Mouse (Mus musculus): ENCODE data around the gene Sohlh1.
A peak's percentile ranks its signal among the peaks of the same experiment; 100 is the strongest.
"Not testable (repeated sequence)": the region's sequence is repeated elsewhere in the genome, so short reads cannot be mapped to it uniquely, and the experiment has no call there.

Sohlh1 gene

DNA sequence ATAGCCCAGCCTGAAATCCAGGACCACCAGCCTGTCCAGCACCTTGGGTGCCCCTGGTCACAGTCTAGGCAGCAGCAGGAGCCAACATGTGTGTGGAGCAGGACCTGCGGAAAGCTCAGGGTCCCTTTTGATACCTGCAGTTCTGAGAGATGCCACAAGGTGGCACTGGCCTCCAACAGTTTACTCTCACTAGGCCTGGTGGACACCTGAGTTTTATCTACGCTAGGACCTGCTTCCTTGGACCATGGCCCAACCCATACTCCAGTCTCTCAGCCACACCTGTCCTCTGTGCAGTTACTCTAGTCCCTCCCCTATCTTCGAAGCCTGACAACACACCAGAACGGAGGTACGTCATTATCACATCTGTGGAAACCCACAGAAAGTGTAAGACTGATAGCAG lies 10.8 kb downstream of the Sohlh1 start:
- peak; percentile 81 for DNase-seq

DNA sequence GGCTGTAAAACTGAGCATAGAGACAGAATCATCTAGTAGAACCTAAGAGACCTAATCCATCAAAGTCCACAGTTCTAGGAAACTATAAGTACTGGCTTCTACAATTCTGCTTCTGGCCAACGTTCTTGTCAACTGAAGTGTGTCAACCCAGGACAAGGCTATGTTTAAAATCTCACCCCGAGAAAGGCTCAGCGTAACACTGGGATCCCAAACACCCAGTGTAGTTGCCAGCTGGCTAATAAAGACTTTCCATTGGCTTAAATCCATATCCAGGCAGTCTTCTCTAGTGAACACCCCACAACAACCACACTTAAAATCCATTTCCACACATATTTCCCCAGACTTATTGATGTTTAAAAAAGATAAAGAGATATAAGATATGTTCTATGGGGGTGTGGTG lies 16.3 kb downstream of the Sohlh1 start:
- DNase-seq: no peak

DNA sequence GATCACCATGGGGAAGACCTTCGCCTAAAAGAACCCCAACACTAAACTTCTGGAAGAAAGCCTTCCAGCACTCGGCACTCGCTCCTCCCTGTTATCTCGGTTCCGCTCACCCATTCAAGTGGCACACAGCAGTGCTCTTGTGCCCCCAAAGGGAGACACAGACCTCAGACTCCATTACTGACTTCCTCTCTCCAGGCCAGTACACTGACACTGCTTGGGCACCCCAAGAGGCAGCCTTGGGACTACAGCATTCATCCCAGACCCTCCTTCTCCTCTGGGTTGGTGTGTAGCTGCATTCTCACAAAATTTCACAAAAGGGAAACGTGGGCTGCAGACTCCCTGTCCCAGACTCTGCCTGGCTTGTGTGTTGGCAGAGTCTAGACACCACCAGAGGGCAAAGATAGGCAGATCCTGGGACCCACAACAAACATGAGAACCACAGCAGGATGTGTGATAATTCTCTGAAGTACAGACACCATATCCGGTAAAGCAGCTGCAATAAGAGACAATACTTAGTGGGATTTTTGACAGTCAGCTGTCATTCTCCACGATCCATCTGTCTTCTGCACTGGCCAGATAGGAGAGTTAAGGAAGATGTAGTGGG lies 18.6 kb downstream of the Sohlh1 start:
- DNase-seq: peak; percentile 51

DNA sequence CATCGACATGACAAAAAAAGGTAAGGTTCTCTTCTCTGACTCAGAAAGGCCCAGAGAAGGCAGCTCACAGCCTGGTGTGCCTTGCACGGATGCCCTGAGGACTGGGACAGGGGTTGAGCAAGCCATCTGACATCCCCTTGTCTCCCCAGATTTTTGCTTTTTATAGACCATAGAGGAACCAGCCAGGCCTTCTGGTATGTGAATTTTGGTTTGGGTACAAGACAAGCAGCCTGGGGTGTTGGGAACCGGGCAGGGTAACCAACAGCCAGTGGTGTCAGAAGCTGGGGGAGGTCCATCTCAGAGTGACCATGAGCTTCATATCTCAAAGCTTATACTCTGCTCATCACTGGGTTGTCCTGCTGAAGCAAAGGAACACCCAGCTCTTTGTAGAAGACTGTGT lies 22.3 kb downstream of the Sohlh1 start:
- DNase-seq: no peak

DNA sequence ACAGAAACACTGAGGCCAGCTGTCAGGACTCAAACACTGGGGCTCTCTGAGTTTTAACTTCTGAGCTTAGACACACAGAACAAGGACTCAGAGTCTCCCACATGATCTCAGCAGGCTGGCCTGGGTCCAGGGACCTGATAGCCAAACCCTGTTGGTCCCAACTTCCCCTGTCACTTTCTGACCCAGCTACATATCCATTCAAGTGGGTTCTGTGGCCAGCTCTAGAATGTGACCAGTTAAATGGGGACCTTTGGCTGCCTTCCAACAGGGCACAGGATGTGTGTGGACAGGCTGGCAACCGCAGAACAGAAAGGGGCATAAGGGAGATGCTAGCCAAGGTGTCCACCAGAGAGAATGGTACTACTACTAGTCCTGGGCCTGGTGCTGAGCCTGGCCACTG lies 24.2 kb downstream of the Sohlh1 start, which contains the start of gene Lcn9:
Gene Lcn9, plus strand, starts transcription at position 348 of the 400 bp plus-strand sequence.
- peak; percentile 2 for DNase-seq

DNA sequence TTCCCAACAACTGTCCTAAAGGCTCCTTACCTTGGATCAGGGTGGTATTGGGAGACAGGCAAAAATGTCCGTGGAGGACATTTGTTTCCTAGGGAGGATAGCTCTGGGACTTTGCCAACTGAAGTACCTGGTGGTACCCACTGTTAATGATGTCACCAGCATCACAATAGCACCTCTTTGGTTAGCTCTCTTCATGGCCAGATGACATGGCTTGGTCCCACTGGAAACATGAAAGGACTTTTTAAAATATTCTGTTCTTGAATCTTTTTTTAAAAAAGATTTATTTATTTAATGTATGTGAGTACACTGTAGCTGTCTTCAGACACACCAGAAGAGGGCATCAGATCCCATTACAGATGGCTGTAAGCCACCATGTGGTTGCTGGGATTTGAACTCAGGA lies 31.3 kb downstream of the Sohlh1 start, which contains the start of gene Glt6d1:
Gene Glt6d1, minus strand, starts transcription at position 101 of the 400 bp plus-strand sequence.
- not testable (repeated sequence) for DNase-seq

DNA sequence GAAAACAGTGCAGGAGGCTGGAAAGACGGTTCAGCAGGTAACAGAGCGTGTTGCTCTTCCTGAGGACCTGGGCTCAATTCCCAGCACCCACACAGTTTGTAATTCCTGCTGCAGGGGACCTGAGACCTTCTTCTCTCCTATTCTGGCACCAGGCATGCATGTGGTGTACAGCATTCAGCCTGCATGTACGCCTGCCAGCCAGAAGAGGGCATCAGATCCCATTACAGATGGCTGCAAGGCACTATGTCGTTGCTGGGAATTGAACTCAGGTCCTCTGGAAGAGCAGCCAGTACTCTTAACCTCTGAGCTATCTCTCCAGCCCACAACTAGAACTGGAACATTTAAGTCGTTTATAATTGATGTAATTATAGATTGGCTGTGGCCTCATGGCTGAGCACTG lies 33.7 kb downstream of the Sohlh1 start:
- no peak for DNase-seq

DNA sequence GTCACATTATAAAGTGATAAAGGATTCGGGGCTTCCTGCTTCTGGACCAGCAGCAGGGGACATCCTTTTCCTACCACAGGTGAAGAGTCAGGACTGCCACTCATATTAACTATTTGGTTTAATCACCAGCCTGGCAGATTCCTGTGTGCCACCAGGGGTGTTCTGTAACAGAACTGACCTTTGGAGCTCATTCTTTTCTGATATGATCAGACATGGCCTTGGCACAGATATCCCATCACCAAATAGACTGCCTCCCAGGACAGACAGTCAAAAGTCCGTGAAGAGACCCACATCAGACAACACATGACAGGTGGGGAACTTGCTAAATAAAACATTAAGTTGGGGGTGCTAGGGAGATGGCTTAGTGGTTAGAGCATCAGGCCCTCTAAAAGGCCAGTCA lies 35.3 kb downstream of the Sohlh1 start:
- no peak for DNase-seq

DNA sequence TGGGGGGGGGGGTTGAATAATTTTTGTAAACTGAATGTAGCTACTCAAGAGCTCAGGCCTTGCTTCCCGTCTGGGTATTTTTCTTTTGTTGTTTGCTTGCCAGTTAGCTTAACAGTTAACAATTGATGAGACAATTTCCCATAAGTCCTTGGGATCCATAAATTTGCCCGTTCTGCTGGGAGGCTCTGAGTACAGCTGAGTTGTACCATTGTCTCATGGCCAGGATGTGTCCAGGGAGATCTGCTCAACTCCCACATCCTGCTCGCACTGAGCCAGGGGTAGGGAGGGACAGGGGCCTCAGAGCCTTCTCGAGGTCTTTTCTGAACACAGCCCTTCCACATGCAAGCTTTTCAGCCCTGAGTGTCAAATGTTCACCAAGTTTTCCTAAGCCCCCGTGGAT lies 49.0 kb downstream of the Sohlh1 start:
- no peak for DNase-seq

DNA sequence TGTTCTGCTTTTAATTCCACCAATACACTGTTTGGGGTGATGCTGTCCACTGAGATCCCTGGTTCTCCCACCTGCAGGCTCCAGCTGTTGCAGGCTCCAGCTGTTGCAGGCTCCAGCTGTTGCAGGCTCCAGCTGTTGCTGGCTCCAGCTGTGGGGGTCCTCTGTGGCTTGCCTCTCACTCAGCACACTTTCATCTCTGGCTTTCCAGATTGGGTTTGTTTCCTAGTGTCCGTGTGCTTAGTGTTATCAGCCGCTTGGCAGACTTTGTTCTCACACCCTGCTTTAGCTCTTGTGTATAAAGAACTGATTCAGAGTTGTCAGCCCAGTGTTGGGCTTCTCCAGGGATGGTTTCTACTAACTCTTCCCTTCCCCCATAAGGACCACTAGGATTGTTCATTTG lies 49.4 kb downstream of the Sohlh1 start:
- DNase-seq: no peak

Measured in thymus, postnatal 4 days (tissue).